Mouse (Mus musculus) erythroblast, embryonic 14.5 days (primary cell): ENCODE measurements around the gene Rnf207.

Experiments used
- GATA1 ChIP-seq: IDR thresholded peaks from 2 replicates; pipeline ENCODE4 v1.6.1; 2012; ENCODE audit warnings: low read length, inconsistent platforms, mixed read lengths
- TAL1 ChIP-seq: IDR thresholded peaks from 3 replicates; pipeline ENCODE4 v1.6.1; 2012; ENCODE audit warnings: low read length, inconsistent platforms, mixed read lengths

- TF ChIP-seq TAL1 (no peak), GATA1 (no peak)
Measured at GRCm38 (mm10) chr4:152349837-152350381, 31.1 kb upstream of the Rnf207 start.
